Mouse (Mus musculus) gastrocnemius, postnatal 14 days (tissue): ENCODE results near the gene Olfr1224-ps1. TPM values are rescaled to one million over a fixed set of nuclear protein-coding genes. Genes with fewer than 3 reads are reported as not detected.
"Not testable (repeated sequence)": the region's sequence is repeated elsewhere in the genome, so short reads cannot be mapped to it uniquely, and the experiment has no call there.

Source experiments
- DNase-seq: peaks from one replicate; pipeline ENCODE4 v3.0.0; 2021; ENCODE audit warnings: mixed read lengths
- intact Hi-C: fragments of 180-260 bp; cut with DNase I; formaldehyde crosslinking; loops from one replicate; pipeline ENCODE4 v1.15.1; 2025; ENCODE audit warnings: low total_unique reads
- long read RNA-seq, 2 experiments: library from polyadenylated mRNA; stranded (forward); transcript quantifications; one replicate each; pipeline ENCODE4 v2.0.0; 2021
- total RNA-seq, 2 experiments: library from RNA; stranded (reverse); gene quantifications; 2 replicates each; pipeline ENCODE4 v1.2.3; 2021

The Olfr1224-ps1 gene
- total RNA-seq = not detected
- long read RNA-seq, experiment 1 = 0 reads
- long read RNA-seq, experiment 2 = 0 reads

- intact Hi-C loops, DNase-seq: not testable (repeated sequence)
These were observed at the start of gene Olfr1224-ps1 for GRCm38 (mm10) chr2:89163991-89164390. Olfr1224-ps1 (minus strand) TSS chr2:89164091.

GRCm38 (mm10) chr2:89199948-89200347, 36.1 kb upstream of the Olfr1224-ps1 start, which contains the start of gene Olfr1226:
Olfr1226 (minus strand) TSS chr2:89200048.
- intact Hi-C loops = no loop called here
- DNase-seq = no peak

GRCm38 (mm10) chr2:89196325-89196982, 32.6 kb upstream of the Olfr1224-ps1 start:
- intact Hi-C loops = no loop called here

GRCm38 (mm10) chr2:89174569-89174968, 10.7 kb upstream of the Olfr1224-ps1 start, which contains the start of gene Olfr1225:
Olfr1225 (minus strand) TSS chr2:89174669.
- intact Hi-C loops = no loop called here
- no peak for DNase-seq

More at GRCm38 (mm10) chr2:89196325-89196982, 32.6 kb upstream of the Olfr1224-ps1 start:
- no peak for DNase-seq

- intact Hi-C loops, DNase-seq: not testable (repeated sequence)
These were observed 820 bp upstream of the Olfr1224-ps1 start for GRCm38 (mm10) chr2:89164711-89165110.

- DNase-seq = no peak
- intact Hi-C loops = no loop called here
These were observed 12.4 kb downstream of the Olfr1224-ps1 start, which contains the start of gene Olfr1223 for GRCm38 (mm10) chr2:89151460-89151859. Olfr1223 (minus strand) TSS chr2:89151560.

- DNase-seq = no peak
- intact Hi-C loops = no loop called here
These were observed 30.9 kb downstream of the Olfr1224-ps1 start, which contains the start of gene Olfr1222 for GRCm38 (mm10) chr2:89132954-89133353. Olfr1222 (minus strand) TSS chr2:89133054.

GRCm38 (mm10) chr2:89117183-89117582, 46.7 kb downstream of the Olfr1224-ps1 start, which contains the start of gene Olfr1221:
Olfr1221 (minus strand) TSS chr2:89117283.
- intact Hi-C loops = no loop called here
- no peak for DNase-seq

GRCm38 (mm10) chr2:89106735-89107134, 57.2 kb downstream of the Olfr1224-ps1 start, which contains the start of gene Olfr1220:
Olfr1220 (minus strand) TSS chr2:89106835.
- intact Hi-C loops = no loop called here
- no peak for DNase-seq

- intact Hi-C loops = no loop called here
These were observed 58.2 kb downstream of the Olfr1224-ps1 start for GRCm38 (mm10) chr2:89105651-89106050.

More at GRCm38 (mm10) chr2:89105651-89106050, 58.2 kb downstream of the Olfr1224-ps1 start:
- no peak for DNase-seq

Other genes starting within 250 kb of the Olfr1224-ps1 start
- not detected for gene Olfr1209, start 248.9 kb downstream of the Olfr1224-ps1 start, total RNA-seq
- gene Olfr1211, start 226.0 kb downstream of the Olfr1224-ps1 start, total RNA-seq = not detected
- not detected for gene Olfr1212, start 210.1 kb downstream of the Olfr1224-ps1 start, total RNA-seq
- not detected for gene Gm13762, start 183.8 kb downstream of the Olfr1224-ps1 start, total RNA-seq
- gene Olfr1214, start 171.4 kb downstream of the Olfr1224-ps1 start, total RNA-seq = not detected
- not detected for gene Olfr1215, start 157.1 kb downstream of the Olfr1224-ps1 start, total RNA-seq
- gene Olfr1216, start 145.8 kb downstream of the Olfr1224-ps1 start, total RNA-seq = not detected
- not detected for gene Olfr1217, start 132.0 kb downstream of the Olfr1224-ps1 start, total RNA-seq
- gene Olfr1218, start 102.9 kb downstream of the Olfr1224-ps1 start, total RNA-seq = not detected
- gene Olfr1219, start 80.6 kb downstream of the Olfr1224-ps1 start, total RNA-seq = not detected
- gene Olfr1220, start 57.3 kb downstream of the Olfr1224-ps1 start, total RNA-seq = not detected
- not detected for gene Olfr1221, start 46.8 kb downstream of the Olfr1224-ps1 start, total RNA-seq
- gene Olfr1222, start 31.0 kb downstream of the Olfr1224-ps1 start, total RNA-seq = not detected
- gene Olfr1223, start 12.5 kb downstream of the Olfr1224-ps1 start, total RNA-seq = not detected
- not detected for gene Olfr1225, start 10.6 kb upstream of the Olfr1224-ps1 start, total RNA-seq
- not detected for gene Olfr1226, start 36.0 kb upstream of the Olfr1224-ps1 start, total RNA-seq
- gene Olfr1228, start 90.0 kb upstream of the Olfr1224-ps1 start, total RNA-seq = not detected
- gene Olfr1229, start 123.9 kb upstream of the Olfr1224-ps1 start, total RNA-seq = not detected
- gene Olfr1230, start 133.2 kb upstream of the Olfr1224-ps1 start, total RNA-seq = not detected
- gene Olfr1231, start 143.0 kb upstream of the Olfr1224-ps1 start, total RNA-seq = not detected
- gene Olfr1232, start 165.6 kb upstream of the Olfr1224-ps1 start, total RNA-seq = not detected
- not detected for gene Olfr1233, start 178.3 kb upstream of the Olfr1224-ps1 start, total RNA-seq
- gene Olfr1234, start 200.8 kb upstream of the Olfr1224-ps1 start, total RNA-seq = not detected
- not detected for gene Olfr1238, start 245.6 kb upstream of the Olfr1224-ps1 start, total RNA-seq